In genomic region chr1:20544526-20544925, GRCm38 (mm10) we compare ENCODE assay signal across 20 mouse cellular contexts.
DNase-seq lines count a peak whose midpoint lies in the region; ATAC-seq and TF ChIP-seq lines count a peak whose summit lies in the region.
"Had no signal": no experiment of that assay in that cellular context is flagged by ENCODE, and none has a peak within 500 bp of the region (broad histone marks: within the 10 kb centered on the region; RNA-seq: fewer than 3 reads in every experiment).

No protein-coding gene starts in this region.

- CTCF ChIA-PET in Patski (lab: Charles Lee), result interaction anchor here (1.0 kb wide), 1 partner anchor 11 kb away, joined by 3 read pairs; no protein-coding TSS in a partner anchor

- no peaks in the 10 kb centered on the region for H3K4me1 ChIP-seq in kidney, embryonic 14.5 days (ENCODE audit: control insufficient read depth, insufficient read depth, low read length)
- H3K4me1 ChIP-seq in E14TG2a.4 (replicated peaks; ENCODE audit: low read depth, low read length), result no peaks in the 10 kb centered on the region
- no peaks in the 10 kb centered on the region for H3K4me1 ChIP-seq in ES-Bruce4 (ENCODE audit: control insufficient read depth, insufficient read depth, low read length)
- H3K4me1 ChIP-seq: embryonic facial prominence, embryonic 10.5 days; forebrain, embryonic 15.5 days; heart, embryonic 12.5 days; hindbrain, embryonic 10.5 days; intestine, embryonic 15.5 days had no signal

- H3K4me2 ChIP-seq in kidney, embryonic 14.5 days (replicated peaks; ENCODE audit: low read depth, low read length), result no peak overlapping the region
- H3K4me2 ChIP-seq: forebrain, embryonic 15.5 days; heart, embryonic 12.5 days; hindbrain, embryonic 14.5 days; intestine, embryonic 15.5 days had no signal

- H3K27me3 ChIP-seq in kidney, embryonic 14.5 days (ENCODE audit: control insufficient read depth, insufficient read depth, low read length), result no peaks in the 10 kb centered on the region
- no peaks in the 10 kb centered on the region for H3K27me3 ChIP-seq in E14TG2a.4 (ENCODE audit: insufficient read depth, low read length)
- H3K27me3 ChIP-seq in ES-Bruce4 (ENCODE audit: control insufficient read depth, insufficient read depth, low read length, poor library complexity, severe bottlenecking), result no peaks in the 10 kb centered on the region
- no peaks in the 10 kb centered on the region for H3K27me3 ChIP-seq in Patski
- H3K27me3 ChIP-seq: forebrain, embryonic 15.5 days; heart, embryonic 12.5 days; intestine, embryonic 15.5 days had no signal

- H3K9me3 ChIP-seq in kidney, embryonic 14.5 days (ENCODE audit: control insufficient read depth, low read length), result no peaks in the 10 kb centered on the region
- H3K9me3 ChIP-seq in E14TG2a.4 (ENCODE audit: low read length), result no peaks in the 10 kb centered on the region
- no peaks in the 10 kb centered on the region for H3K9me3 ChIP-seq in ES-Bruce4 (replicated peaks; ENCODE audit: control insufficient read depth, insufficient read depth, low read length, poor library complexity, severe bottlenecking)
- H3K9me3 ChIP-seq: embryonic facial prominence, embryonic 10.5 days; forebrain, embryonic 15.5 days; heart, embryonic 12.5 days; hindbrain, embryonic 10.5 days; intestine, embryonic 15.5 days had no signal

- TF ChIP-seq EP300 in ES-Bruce4 (IDR thresholded peaks at IDR 0.05; ENCODE audit: insufficient read depth, low read depth, low read length), result no peak

- no peak overlapping the region for H3K27ac ChIP-seq in kidney, embryonic 14.5 days (ENCODE audit: low read depth, low read length)
- H3K27ac ChIP-seq in ES-Bruce4 (ENCODE audit: insufficient read depth, low read length), result no peak overlapping the region
- H3K27ac ChIP-seq: embryonic facial prominence, embryonic 10.5 days; forebrain, embryonic 15.5 days; heart, adult 2 months; hindbrain, embryonic 10.5 days; hindbrain, embryonic 14.5 days; intestine, embryonic 15.5 days had no signal

- no peaks in the 10 kb centered on the region for H3K36me3 ChIP-seq in kidney, embryonic 14.5 days (ENCODE audit: control insufficient read depth, insufficient read depth, low read length)
- H3K36me3 ChIP-seq in E14TG2a.4 (ENCODE audit: insufficient read depth, low read length) (no peaks in the 10 kb centered on the region), ES-Bruce4 (ENCODE audit: control insufficient read depth, insufficient read depth, low read length, poor library complexity, severe bottlenecking) (no peaks in the 10 kb centered on the region)
- H3K36me3 ChIP-seq: embryonic facial prominence, embryonic 10.5 days; forebrain, embryonic 15.5 days; heart, embryonic 12.5 days; hindbrain, embryonic 10.5 days; intestine, embryonic 15.5 days had no signal

- POLR2A ChIA-PET in Patski (lab: Charles Lee), result interaction anchor here (1.5 kb wide), 1 partner anchor 9 kb away, joined by 3 read pairs; no protein-coding TSS in a partner anchor

- H3K4me3 ChIP-seq in kidney, embryonic 14.5 days (ENCODE audit: low read length), result no peak overlapping the region
- H3K4me3 ChIP-seq in E14TG2a.4 (replicated peaks; ENCODE audit: low read length) (no peak overlapping the region), ES-Bruce4 (ENCODE audit: low read depth, low read length) (no peak overlapping the region)
- H3K4me3 ChIP-seq: embryonic facial prominence, embryonic 10.5 days; forebrain, embryonic 15.5 days; heart, adult 2 months; heart, embryonic 12.5 days; hindbrain, embryonic 10.5 days; intestine, embryonic 15.5 days had no signal

- no peak for TF ChIP-seq POLR2A in ES-Bruce4 (IDR thresholded peaks at IDR 0.05; ENCODE audit: insufficient read depth, low read length)

- no peak overlapping the region for H3K9ac ChIP-seq in kidney, embryonic 14.5 days (ENCODE audit: low read depth, low read length)
- no peak overlapping the region for H3K9ac ChIP-seq in ES-Bruce4 (ENCODE audit: low read depth, poor library complexity, severe bottlenecking)
- H3K9ac ChIP-seq: forebrain, embryonic 15.5 days; heart, embryonic 12.5 days; hindbrain, embryonic 14.5 days; intestine, embryonic 15.5 days had no signal

- in situ Hi-C loops in Patski (cut with MboI; ENCODE audit: low pct_unique_long_range_greater_than_20kb), result no loop called here

- WGBS in kidney, embryonic 14.5 days, result 61% methylated on average over 4 of the region's 4 CpGs

- peak; percentile 83 for TF ChIP-seq CTCF in E14TG2a.4 (conservative IDR thresholded peaks at IDR 0.05; ENCODE audit: low read length)
- peak; percentile 15 for TF ChIP-seq CTCF in ES-Bruce4 (IDR thresholded peaks at IDR 0.05; ENCODE audit: low read depth, low read length)
- peak; percentile 73 for TF ChIP-seq CTCF in Patski (IDR thresholded peaks at IDR 0.05)

- peak; percentile 8 to 44 for DNase-seq in kidney, postnatal 36 days
- DNase-seq in Patski (ENCODE audit: low read depth, low spot score), result no peak
- DNase-seq in thymus, postnatal 25 days, result no peak
- no peak for DNase-seq in embryo, embryonic 11 days
- DNase-seq in adrenal gland, adult 8-10 months, result no peak
- DNase-seq: adrenal gland, postnatal 14 days; cerebellum, adult 11-12 months; cerebellum, adult 9-10 months; cerebellum, postnatal 25 days; gastrocnemius, postnatal 10 days; heart, adult 2 months had no signal

- ATAC-seq in kidney, embryonic 14.5 days (ENCODE audit: low FRiP score, low TSS enrichment), result no peak
- ATAC-seq in Patski, result no peak
- ATAC-seq: forebrain, embryonic 15.5 days; intestine, embryonic 15.5 days had no signal

Comparison
In these comparisons a context has a peak if more than half of its experiments do, and no peak if none do; other contexts are left out.
1. DNase-seq: peak in kidney, postnatal 36 days (2 of 2); none in Patski (single experiment), thymus, postnatal 25 days (single experiment), embryo, embryonic 11 days (single experiment) and adrenal gland, adult 8-10 months (single experiment).
2. CTCF ChIP-seq: peak in every context shown above with its lines; median percentile 83 in E14TG2a.4; 73 in Patski; 15 in ES-Bruce4.